Mouse (Mus musculus): ENCODE data around the gene Rpa2. TPM values are rescaled to one million over a fixed set of nuclear protein-coding genes. Genes with fewer than 3 reads are reported as not detected.
"Not testable (repeated sequence)": the region's sequence is repeated elsewhere in the genome, so short reads cannot be mapped to it uniquely, and the experiment has no call there.

Gene Rpa2
- polyA plus RNA-seq, 1 experiment from 2014 or later = 164 TPM

DNA sequence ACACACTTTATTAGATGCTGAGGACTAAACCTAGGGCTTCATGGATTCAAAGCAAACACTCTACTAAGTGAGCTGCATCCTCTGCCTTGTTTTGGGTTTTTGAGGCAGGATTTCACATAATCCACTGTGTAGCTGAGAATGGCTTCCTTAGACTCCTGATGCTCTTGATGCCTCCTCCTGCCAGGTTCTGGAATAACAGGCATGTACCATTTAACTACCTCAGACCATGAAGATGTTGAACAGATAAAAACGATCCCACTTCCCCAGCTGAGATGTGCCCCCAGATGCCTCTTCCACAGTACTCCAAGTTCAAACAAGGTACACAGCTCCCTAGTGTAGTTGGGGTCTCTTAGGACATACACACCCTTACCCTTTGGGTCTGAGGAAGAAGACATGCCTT, 29.3 kb downstream of the Rpa2 start:
- H3K4me2 ChIP-seq = no peak overlapping the region
- WGBS = 91% methylated on average over 1 of the region's 1 CpGs
- H3K4me1 ChIP-seq (ENCODE audit: control insufficient read depth, insufficient read depth, low read length) = no peaks in the 10 kb centered on the region

DNA sequence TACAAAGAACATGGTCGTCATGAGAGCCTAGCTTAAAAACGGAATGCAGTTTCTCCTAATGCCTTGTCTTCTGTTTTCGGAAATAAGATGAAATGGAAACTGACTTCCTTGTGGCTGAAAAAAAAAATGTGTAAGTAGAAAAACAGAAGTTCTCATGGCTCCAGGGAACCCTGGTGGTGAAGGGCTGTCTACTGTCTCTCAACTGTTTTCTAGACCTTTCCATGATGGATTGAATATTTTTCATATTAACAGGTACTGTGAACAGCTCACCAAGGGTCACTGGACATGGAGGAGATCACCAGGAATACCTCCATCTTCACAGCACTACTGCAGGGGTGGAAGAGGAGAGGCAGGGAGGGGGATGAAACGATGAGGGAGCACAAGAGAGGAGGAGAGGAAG, 29.9 kb downstream of the Rpa2 start:
- Histone ChIP-seq H3K4me1 (ENCODE audit: control insufficient read depth, insufficient read depth, low read length) (no peaks in the 10 kb centered on the region), H3K4me3 (ENCODE audit: low read depth, low read length) (no peak overlapping the region), H3K4me2 (no peak overlapping the region), H3K9ac (ENCODE audit: low read length) (no peak overlapping the region), H3K36me3 (ENCODE audit: control insufficient read depth, insufficient read depth, low read length) (no peaks in the 10 kb centered on the region), H3K27me3 (ENCODE audit: control insufficient read depth, insufficient read depth, low read length) (peaks cover 3% of the 10 kb centered on the region; the same call in 1 of the 2 replicates), H3K9me3 (ENCODE audit: control insufficient read depth, low read length) (no peaks in the 10 kb centered on the region), H3K27ac (ENCODE audit: low read depth, low read length) (no peak overlapping the region)
- ATAC-seq (ENCODE audit: low FRiP score) = no peak
- peak; percentile 76 for DNase-seq (ENCODE audit: low spot score, missing footprints)
- WGBS = 80% methylated on average over 4 of the region's 4 CpGs

More for the DNA sequence above, 29.3 kb downstream of the Rpa2 start:
- Histone ChIP-seq H3K36me3 (ENCODE audit: control insufficient read depth, insufficient read depth, low read length) (no peaks in the 10 kb centered on the region), H3K9ac (ENCODE audit: low read length) (no peak overlapping the region), H3K9me3 (ENCODE audit: control insufficient read depth, low read length) (no peaks in the 10 kb centered on the region), H3K27me3 (ENCODE audit: control insufficient read depth, insufficient read depth, low read length) (peaks cover 3% of the 10 kb centered on the region; the same call in 1 of the 2 replicates), H3K4me3 (ENCODE audit: low read depth, low read length) (no peak overlapping the region), H3K27ac (ENCODE audit: low read depth, low read length) (no peak overlapping the region)
- ATAC-seq (ENCODE audit: low FRiP score) (no peak), DNase-seq (ENCODE audit: low spot score, missing footprints) (peak; percentile 81)

GRCm38 (mm10) chr4:132798666-132799065, 30.5 kb downstream of the Rpa2 start:
- H3K36me3 ChIP-seq (ENCODE audit: control insufficient read depth, insufficient read depth, low read length); DNase-seq (ENCODE audit: low spot score, missing footprints); H3K9me3 ChIP-seq (ENCODE audit: control insufficient read depth, low read length); H3K4me2 ChIP-seq; H3K4me3 ChIP-seq (ENCODE audit: low read depth, low read length); H3K4me1 ChIP-seq (ENCODE audit: control insufficient read depth, insufficient read depth, low read length); H3K9ac ChIP-seq (ENCODE audit: low read length); H3K27me3 ChIP-seq (ENCODE audit: control insufficient read depth, insufficient read depth, low read length); ATAC-seq (ENCODE audit: low FRiP score); H3K27ac ChIP-seq (ENCODE audit: low read depth, low read length): not testable (repeated sequence)
- 87% methylated on average over 3 of the region's 3 CpGs for WGBS

DNA sequence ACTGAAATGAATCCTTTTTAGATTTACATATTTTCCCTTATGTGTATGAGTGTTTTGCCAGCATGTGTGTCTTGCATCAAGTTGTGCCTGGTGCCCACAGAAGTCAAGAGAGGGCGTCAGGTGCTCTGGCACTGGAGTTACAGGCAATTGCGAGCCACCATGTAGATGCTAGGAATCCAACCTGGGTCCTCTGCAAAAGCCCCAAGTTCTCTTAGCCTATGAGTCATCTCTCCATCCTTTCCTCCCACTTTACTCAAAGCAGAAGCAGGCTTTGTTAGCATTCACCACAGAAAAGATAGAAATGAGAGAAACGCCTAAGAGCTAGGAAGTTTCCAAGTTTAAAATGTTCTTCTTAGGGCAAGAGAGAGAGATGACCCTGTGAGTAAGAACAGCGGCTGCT, 31.7 kb downstream of the Rpa2 start:
- DNase-seq (ENCODE audit: low spot score, missing footprints) = peak; percentile 37
- H3K4me1 ChIP-seq (ENCODE audit: control insufficient read depth, insufficient read depth, low read length) = no peaks in the 10 kb centered on the region
- H3K4me3 ChIP-seq (ENCODE audit: low read depth, low read length) = no peak overlapping the region
- no peaks in the 10 kb centered on the region for H3K36me3 ChIP-seq (ENCODE audit: control insufficient read depth, insufficient read depth, low read length)
- H3K9me3 ChIP-seq (ENCODE audit: control insufficient read depth, low read length) = no peaks in the 10 kb centered on the region
- no peak for ATAC-seq (ENCODE audit: low FRiP score)
- H3K4me2 ChIP-seq = no peak overlapping the region
- H3K27me3 ChIP-seq (ENCODE audit: control insufficient read depth, insufficient read depth, low read length) = peaks cover 3% of the 10 kb centered on the region; the same call in 1 of the 2 replicates
- WGBS = 88% methylated on average over 4 of the region's 4 CpGs
- H3K27ac ChIP-seq (ENCODE audit: low read depth, low read length) = no peak overlapping the region
- H3K9ac ChIP-seq (ENCODE audit: low read length) = no peak overlapping the region

- no peak overlapping the region for H3K9ac ChIP-seq (ENCODE audit: low read length)
- H3K27ac ChIP-seq (ENCODE audit: low read depth, low read length) = no peak overlapping the region
- no peaks in the 10 kb centered on the region for H3K4me1 ChIP-seq (ENCODE audit: control insufficient read depth, insufficient read depth, low read length)
- no peak overlapping the region for H3K4me3 ChIP-seq (ENCODE audit: low read depth, low read length)
- no peaks in the 10 kb centered on the region for H3K9me3 ChIP-seq (ENCODE audit: control insufficient read depth, low read length)
- H3K4me2 ChIP-seq = no peak overlapping the region
- no peak for DNase-seq (ENCODE audit: low spot score, missing footprints)
- H3K27me3 ChIP-seq (ENCODE audit: control insufficient read depth, insufficient read depth, low read length) = no peaks in the 10 kb centered on the region
- H3K36me3 ChIP-seq (ENCODE audit: control insufficient read depth, insufficient read depth, low read length) = no peaks in the 10 kb centered on the region
- 90% methylated on average over 18 of the region's 18 CpGs for WGBS
- ATAC-seq (ENCODE audit: low FRiP score) = no peak
Measured at GRCm38 (mm10) chr4:132801176-132802077, 33.3 kb downstream of the Rpa2 start.

GRCm38 (mm10) chr4:132802171-132802637, 34.1 kb downstream of the Rpa2 start:
- H3K4me1 ChIP-seq (ENCODE audit: control insufficient read depth, insufficient read depth, low read length) = no peaks in the 10 kb centered on the region
- DNase-seq (ENCODE audit: low spot score, missing footprints) (no peak), ATAC-seq (ENCODE audit: low FRiP score) (no peak)
- H3K4me2 ChIP-seq = no peak overlapping the region
- H3K27ac ChIP-seq (ENCODE audit: low read depth, low read length) = no peak overlapping the region
- H3K9me3 ChIP-seq (ENCODE audit: control insufficient read depth, low read length) = no peaks in the 10 kb centered on the region
- no peak overlapping the region for H3K4me3 ChIP-seq (ENCODE audit: low read depth, low read length)
- H3K36me3 ChIP-seq (ENCODE audit: control insufficient read depth, insufficient read depth, low read length) = no peaks in the 10 kb centered on the region
- 76% methylated on average over 16 of the region's 16 CpGs for whole genome bisulfite sequencing
- no peak overlapping the region for H3K9ac ChIP-seq (ENCODE audit: low read length)
- no peaks in the 10 kb centered on the region for H3K27me3 ChIP-seq (ENCODE audit: control insufficient read depth, insufficient read depth, low read length)

DNA sequence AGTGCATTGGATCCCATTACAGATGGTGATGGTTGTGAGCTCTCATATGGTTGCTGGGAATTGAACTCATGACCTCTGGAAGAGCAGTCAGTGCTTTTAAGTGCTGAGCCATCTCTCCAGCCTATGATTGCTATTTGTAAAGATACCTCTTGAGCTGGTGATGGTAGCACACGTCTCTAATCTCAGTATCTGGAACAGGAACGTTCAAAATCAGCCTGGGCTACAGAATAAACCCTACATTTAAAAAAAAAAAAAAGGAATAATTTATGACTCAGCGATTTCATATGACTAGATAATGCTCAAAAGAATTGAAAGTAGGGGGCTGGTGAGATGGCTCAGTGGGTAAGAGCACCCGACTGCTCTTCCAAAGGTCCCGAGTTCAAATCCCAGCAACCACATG, 35.1 kb downstream of the Rpa2 start:
- H3K4me1 ChIP-seq (ENCODE audit: control insufficient read depth, insufficient read depth, low read length) = no peaks in the 10 kb centered on the region
- no peak overlapping the region for H3K4me2 ChIP-seq
- no peak overlapping the region for H3K9ac ChIP-seq (ENCODE audit: low read length)
- no peaks in the 10 kb centered on the region for H3K9me3 ChIP-seq (ENCODE audit: control insufficient read depth, low read length)
- ATAC-seq (ENCODE audit: low FRiP score) (no peak), DNase-seq (ENCODE audit: low spot score, missing footprints) (no peak)
- no peak overlapping the region for H3K27ac ChIP-seq (ENCODE audit: low read depth, low read length)
- H3K27me3 ChIP-seq (ENCODE audit: control insufficient read depth, insufficient read depth, low read length) = no peaks in the 10 kb centered on the region
- WGBS = 93% methylated on average over 5 of the region's 5 CpGs
- no peaks in the 10 kb centered on the region for H3K36me3 ChIP-seq (ENCODE audit: control insufficient read depth, insufficient read depth, low read length)
- H3K4me3 ChIP-seq (ENCODE audit: low read depth, low read length) = no peak overlapping the region

DNA sequence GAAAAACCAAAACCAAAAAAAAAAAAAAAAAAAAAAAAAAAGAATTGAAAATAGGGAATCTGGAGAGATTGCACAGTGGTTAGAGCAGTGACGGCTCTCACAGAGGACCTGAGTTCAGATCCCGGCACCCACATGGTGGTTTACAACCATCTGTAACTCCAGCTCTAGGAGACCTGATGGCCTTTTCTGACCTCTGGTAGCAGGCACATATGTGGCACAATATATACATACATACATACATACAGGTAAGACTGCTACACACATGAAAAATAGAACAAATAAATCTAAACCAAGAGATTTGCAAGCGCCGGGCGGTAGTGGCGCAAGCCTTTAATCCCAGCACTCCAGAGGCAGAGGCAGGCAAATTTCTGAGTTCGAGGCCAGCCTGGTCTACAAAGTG, 35.7 kb downstream of the Rpa2 start:
- Histone ChIP-seq H3K9me3 (ENCODE audit: control insufficient read depth, low read length) (no peaks in the 10 kb centered on the region), H3K27me3 (ENCODE audit: control insufficient read depth, insufficient read depth, low read length) (no peaks in the 10 kb centered on the region), H3K36me3 (ENCODE audit: control insufficient read depth, insufficient read depth, low read length) (no peaks in the 10 kb centered on the region), H3K27ac (ENCODE audit: low read depth, low read length) (no peak overlapping the region), H3K9ac (ENCODE audit: low read length) (no peak overlapping the region), H3K4me3 (ENCODE audit: low read depth, low read length) (no peak overlapping the region), H3K4me1 (ENCODE audit: control insufficient read depth, insufficient read depth, low read length) (no peaks in the 10 kb centered on the region), H3K4me2 (no peak overlapping the region)
- ATAC-seq (ENCODE audit: low FRiP score) (no peak), DNase-seq (ENCODE audit: low spot score, missing footprints) (no peak)
- WGBS = 96% methylated on average over 7 of the region's 7 CpGs

GRCm38 (mm10) chr4:132804331-132804730, 36.2 kb downstream of the Rpa2 start:
- Histone ChIP-seq H3K27me3 (ENCODE audit: control insufficient read depth, insufficient read depth, low read length) (no peaks in the 10 kb centered on the region), H3K36me3 (ENCODE audit: control insufficient read depth, insufficient read depth, low read length) (no peaks in the 10 kb centered on the region), H3K9ac (ENCODE audit: low read length) (no peak overlapping the region), H3K4me3 (ENCODE audit: low read depth, low read length) (no peak overlapping the region), H3K9me3 (ENCODE audit: control insufficient read depth, low read length) (no peaks in the 10 kb centered on the region), H3K4me1 (ENCODE audit: control insufficient read depth, insufficient read depth, low read length) (no peaks in the 10 kb centered on the region), H3K27ac (ENCODE audit: low read depth, low read length) (no peak overlapping the region), H3K4me2 (no peak overlapping the region)
- ATAC-seq (ENCODE audit: low FRiP score) = no peak
- WGBS = 89% methylated on average over 6 of the region's 6 CpGs
- no peak for DNase-seq (ENCODE audit: low spot score, missing footprints)

Measured in midbrain, embryonic 11.5 days (tissue).